Mouse (Mus musculus) activated CD4-positive, CD25-positive, alpha-beta regulatory T cell, adult 9 weeks (primary cell): ENCODE results near the gene Itgae. TPM values are rescaled to one million over a fixed set of nuclear protein-coding genes. Genes with fewer than 3 reads are reported as not detected.

Source experiments
- polyA plus RNA-seq: library from polyadenylated mRNA; unstranded; fragments of 100-300 nt; shearing (Covaris generic); gene quantifications from one replicate; pipeline ENCODE4 v1.2.1, GENCODE M21; 2017

The Itgae gene
- 82.4 TPM for polyA plus RNA-seq

GRCm38 (mm10) chr11:73090283-73090682 is at the start of gene Itgae:
Gene Itgae, plus strand, starts transcription at chr11:73090583.

GRCm38 (mm10) chr11:73047542-73047996 is 42.8 kb upstream of the Itgae start, which contains the start of gene Ncbp3:
Gene Ncbp3, plus strand, starts transcription at chr11:73047783.

GRCm38 (mm10) chr11:73137591-73138501 is 47.5 kb downstream of the Itgae start, which contains the start of gene Haspin:
Gene Haspin, minus strand, starts transcription at chr11:73138294.

GRCm38 (mm10) chr11:73159957-73160810 is 69.8 kb downstream of the Itgae start, which contains the start of gene P2rx5:
Gene P2rx5, plus strand, starts transcription at chr11:73160421.

GRCm38 (mm10) chr11:73176608-73177508 is 86.5 kb downstream of the Itgae start, which contains the start of the genes Emc6 and Tax1bp3:
Gene Emc6, minus strand, starts transcription at chr11:73177037.
Gene Tax1bp3, plus strand, starts transcription at chr11:73177083.

Other genes starting within 250 kb of the Itgae start
- gene Atp2a3, start 129.4 kb upstream of the Itgae start, polyA plus RNA-seq, result 271 TPM
- not detected for gene P2rx1, start 91.5 kb upstream of the Itgae start, polyA plus RNA-seq
- 10.0 TPM for gene Camkk1, start 71.6 kb upstream of the Itgae start, polyA plus RNA-seq
- gene Ncbp3, start 42.8 kb upstream of the Itgae start, polyA plus RNA-seq, result 19.3 TPM
- gene Haspin, start 47.7 kb downstream of the Itgae start, polyA plus RNA-seq, result 8.2 TPM
- 0.11 TPM for gene P2rx5, start 69.8 kb downstream of the Itgae start, polyA plus RNA-seq
- gene Emc6, start 86.5 kb downstream of the Itgae start, polyA plus RNA-seq, result 50.3 TPM
- 30.7 TPM for gene Tax1bp3, start 86.5 kb downstream of the Itgae start, polyA plus RNA-seq
- gene Ctns, start 108.5 kb downstream of the Itgae start, polyA plus RNA-seq, result 14.2 TPM
- 7.7 TPM for gene Shpk, start 108.9 kb downstream of the Itgae start, polyA plus RNA-seq
- not detected for gene Trpv1, start 143.7 kb downstream of the Itgae start, polyA plus RNA-seq
- not detected for gene Trpv3, start 176.8 kb downstream of the Itgae start, polyA plus RNA-seq
- not detected for gene Aspa, start 239.0 kb downstream of the Itgae start, polyA plus RNA-seq
- not detected for gene Gm49340, start 239.2 kb downstream of the Itgae start, polyA plus RNA-seq
- gene Spata22, start 239.2 kb downstream of the Itgae start, polyA plus RNA-seq, result not detected